Mouse (Mus musculus) lung, embryonic 15.5 days (tissue): Measurements from ENCODE around the gene Phlda2. TPM values are rescaled to one million over a fixed set of nuclear protein-coding genes. Genes with fewer than 3 reads are reported as not detected.
A peak's percentile ranks its signal among the peaks of the same experiment; 100 is the strongest.

Source experiments
- ATAC-seq: fragments of 200-750 bp; cut with Nextera tagmentation; 2 replicates; pipeline ENCODE4 v1.8.0; 2017; ENCODE audit warnings: moderate number of reproducible peaks, borderline replicate concordance; ENCODE audit not compliant: low FRiP score, low TSS enrichment; ENCODE audit errors: extremely low read depth
- H3K27ac ChIP-seq: fragments of 300-500 bp; sonication (generic); 2 replicates; pipeline ENCODE4 v1.5.1; 2015; ENCODE audit warnings: moderate library complexity, mild to moderate bottlenecking, inconsistent platforms
- H3K27me3 ChIP-seq: fragments of 300-500 bp; sonication (generic); 2 replicates; pipeline ENCODE4 v1.6.1; 2015; ENCODE audit warnings: inconsistent platforms
- H3K36me3 ChIP-seq: fragments of 300-500 bp; sonication (generic); 2 replicates; pipeline ENCODE4 v1.6.1; 2015; ENCODE audit warnings: inconsistent platforms
- H3K4me1 ChIP-seq: fragments of 300-500 bp; sonication (generic); 2 replicates; pipeline ENCODE4 v1.6.1; 2015; ENCODE audit warnings: inconsistent platforms
- H3K4me2 ChIP-seq: fragments of 300-500 bp; sonication (generic); 2 replicates; pipeline ENCODE4 v1.6.1; 2015; ENCODE audit warnings: inconsistent platforms, mild to moderate bottlenecking, moderate library complexity
- H3K4me3 ChIP-seq: fragments of 300-500 bp; sonication (generic); 2 replicates; pipeline ENCODE4 v1.5.1; 2015; ENCODE audit warnings: mild to moderate bottlenecking, inconsistent platforms
- H3K9ac ChIP-seq: fragments of 300-500 bp; sonication (generic); 2 replicates; pipeline ENCODE4 v1.6.1; 2015; ENCODE audit warnings: inconsistent platforms
- H3K9me3 ChIP-seq: fragments of 300-500 bp; sonication (generic); 2 replicates; pipeline ENCODE4 v1.6.1; 2016; ENCODE audit warnings: inconsistent platforms
- WGBS: fragments of 180-500 bp; shearing (Covaris S2); methylation state at CpG from one replicate; pipeline ENCODE4 v1.1.7; 2015; 5-methylcytosine and 5-hydroxymethylcytosine counted together
- polyA plus RNA-seq: library from polyadenylated mRNA; unstranded; fragments of >200 nt; fragmentation: Nextera tagmentation; extraction: Ambion mirVana; gene quantifications from 2 replicates; pipeline ENCODE4 v1.2.1, GENCODE M21; 2015

The Phlda2 gene
- polyA plus RNA-seq, 1 experiment from 2014 or later, result 4.7 TPM

DNA sequence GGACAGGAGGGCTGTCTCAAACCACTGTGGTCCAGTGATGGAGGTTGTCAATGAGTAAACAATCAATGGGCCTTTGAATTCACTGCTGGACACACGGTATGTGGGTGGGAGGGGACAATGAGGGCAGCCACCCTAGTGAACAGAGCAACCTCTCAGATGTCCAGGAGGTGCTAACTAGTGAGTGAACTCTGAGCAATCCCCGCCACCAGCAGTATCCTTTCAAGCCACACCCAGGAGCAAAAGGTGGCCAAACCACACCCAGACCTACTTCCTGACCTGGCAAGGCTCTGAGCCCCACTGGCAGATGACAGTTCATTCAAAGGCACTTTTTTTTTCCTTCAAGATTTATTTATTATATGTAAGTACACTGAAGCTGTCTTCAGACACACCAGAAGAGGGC lies 2.0 kb downstream of the Phlda2 start:
- Histone ChIP-seq H3K4me3 (no peak overlapping the region), H3K9me3 (no peaks in the 10 kb centered on the region), H3K4me2 (no peak overlapping the region), H3K36me3 (no peaks in the 10 kb centered on the region), H3K27me3 (peaks cover 58% of the 10 kb centered on the region), H3K4me1 (peaks cover 16% of the 10 kb centered on the region), H3K9ac (no peak overlapping the region), H3K27ac (no peak overlapping the region)
- no peak for ATAC-seq
- WGBS, result 19% methylated on average over 2 of the region's 2 CpGs

GRCm38 (mm10) chr7:143498584-143498983 lies 4.4 kb downstream of the Phlda2 start:
- Histone ChIP-seq H3K9ac (no peak overlapping the region), H3K4me2 (no peak overlapping the region), H3K27me3 (peaks cover 41% of the 10 kb centered on the region), H3K4me1 (peaks cover 16% of the 10 kb centered on the region), H3K36me3 (no peaks in the 10 kb centered on the region), H3K4me3 (no peak overlapping the region), H3K27ac (no peak overlapping the region), H3K9me3 (no peaks in the 10 kb centered on the region)
- 87% methylated on average over 4 of the region's 4 CpGs for WGBS
- no peak for ATAC-seq

DNA sequence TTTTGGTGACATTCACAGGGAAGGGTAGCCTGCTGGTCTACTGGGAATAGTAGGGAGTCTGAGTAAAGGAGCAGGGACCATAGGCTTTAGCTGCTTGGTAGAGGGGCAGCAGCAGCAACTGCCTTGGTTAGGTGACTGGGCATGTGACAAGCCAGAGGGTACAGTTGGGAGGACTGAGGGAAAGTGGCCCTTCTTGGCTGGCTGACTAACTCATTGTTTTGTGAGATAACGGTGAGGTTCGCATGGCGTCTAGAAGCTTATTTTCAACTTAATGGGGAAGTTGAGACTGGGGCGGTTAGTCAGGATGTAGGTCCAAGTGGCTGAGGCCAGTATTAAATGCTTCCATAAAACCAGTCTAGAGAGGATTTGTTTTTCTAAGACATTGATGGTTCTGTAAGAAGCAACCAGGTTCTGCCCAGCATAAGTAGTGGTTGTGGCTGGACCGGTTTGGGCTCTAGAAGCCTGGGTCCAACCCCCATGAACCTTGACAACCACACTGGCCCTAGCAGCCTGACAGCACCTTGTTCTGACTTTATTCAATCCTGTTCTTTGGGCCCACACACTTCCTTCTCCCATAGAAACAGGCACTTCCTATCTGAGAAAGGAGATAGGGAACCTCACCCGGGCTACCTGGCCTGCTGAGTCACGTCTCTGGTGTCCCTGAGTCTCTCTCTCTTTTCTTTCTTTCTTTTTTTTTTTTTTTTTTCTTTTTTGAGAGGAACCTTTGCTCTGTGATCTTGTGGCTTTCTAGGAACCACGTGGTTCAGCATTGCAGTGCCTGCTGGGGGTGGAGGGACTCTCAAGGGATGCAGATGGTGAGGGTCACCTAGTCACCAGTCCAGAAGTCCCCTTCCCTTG lies 7.6 kb downstream of the Phlda2 start:
- Histone ChIP-seq H3K36me3 (no peaks in the 10 kb centered on the region), H3K4me1 (no peaks in the 10 kb centered on the region), H3K9me3 (no peaks in the 10 kb centered on the region), H3K9ac (no peak overlapping the region), H3K27me3 (peaks cover 13% of the 10 kb centered on the region; the same call in 1 of the 2 replicates), H3K27ac (no peak overlapping the region), H3K4me3 (no peak overlapping the region), H3K4me2 (no peak overlapping the region)
- 76% methylated on average over 8 of the region's 8 CpGs for WGBS
- no peak for ATAC-seq

DNA sequence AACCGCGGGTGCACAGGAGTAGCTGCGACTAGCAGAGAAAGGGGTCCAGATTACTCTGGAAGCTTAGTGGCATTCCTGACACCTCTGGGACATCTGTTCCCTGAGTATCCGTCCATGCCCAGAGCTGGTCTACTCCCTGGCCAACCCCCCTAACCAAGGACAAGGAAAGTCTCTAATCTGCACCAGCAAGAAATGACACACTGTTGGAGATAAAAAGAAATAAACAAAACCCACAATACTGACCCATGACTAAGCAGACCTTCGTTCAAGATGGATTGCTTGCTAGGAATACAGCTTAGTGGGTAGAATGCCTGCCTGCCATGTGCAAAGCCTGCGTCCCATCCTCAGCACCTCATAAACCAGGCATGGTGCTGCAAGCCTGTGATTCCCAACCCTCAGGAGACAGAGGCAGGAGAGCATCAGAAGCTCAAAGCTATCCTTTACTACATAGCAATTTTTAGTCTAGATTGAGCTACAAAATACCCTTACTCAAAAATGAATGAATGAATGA lies 9.3 kb downstream of the Phlda2 start:
- Histone ChIP-seq H3K27me3 (peaks cover 5% of the 10 kb centered on the region; the same call in 1 of the 2 replicates), H3K4me3 (no peak overlapping the region), H3K4me2 (no peak overlapping the region), H3K4me1 (no peaks in the 10 kb centered on the region), H3K27ac (no peak overlapping the region), H3K36me3 (no peaks in the 10 kb centered on the region), H3K9ac (no peak overlapping the region), H3K9me3 (no peaks in the 10 kb centered on the region)
- peak; percentile 58; the same call in 1 of the 2 replicates for ATAC-seq
- 44% methylated on average over 6 of the region's 6 CpGs for WGBS

GRCm38 (mm10) chr7:143489735-143490134 lies 13.2 kb downstream of the Phlda2 start:
- no peaks in the 10 kb centered on the region for H3K36me3 ChIP-seq

GRCm38 (mm10) chr7:143482541-143482940 lies 20.4 kb downstream of the Phlda2 start:
- H3K27ac ChIP-seq, result no peak overlapping the region
- no peak overlapping the region for H3K9ac ChIP-seq
- 10% methylated on average over 6 of the region's 6 CpGs for WGBS
- H3K4me3 ChIP-seq, result no peak overlapping the region
- no peaks in the 10 kb centered on the region for H3K4me1 ChIP-seq
- H3K27me3 ChIP-seq, result no peaks in the 10 kb centered on the region; the same call in 1 of the 2 replicates
- H3K9me3 ChIP-seq, result no peaks in the 10 kb centered on the region
- H3K4me2 ChIP-seq, result no peak overlapping the region
- no peaks in the 10 kb centered on the region for H3K36me3 ChIP-seq
- ATAC-seq, result no peak

More at GRCm38 (mm10) chr7:143489735-143490134, 13.2 kb downstream of the Phlda2 start:
- no peak overlapping the region for H3K27ac ChIP-seq
- no peak overlapping the region for H3K9ac ChIP-seq
- no peaks in the 10 kb centered on the region for H3K9me3 ChIP-seq
- H3K4me3 ChIP-seq, result no peak overlapping the region
- 70% methylated on average over 6 of the region's 6 CpGs for WGBS
- H3K4me1 ChIP-seq, result no peaks in the 10 kb centered on the region
- ATAC-seq, result no peak
- no peak overlapping the region for H3K4me2 ChIP-seq
- H3K27me3 ChIP-seq, result peaks cover 5% of the 10 kb centered on the region; the same call in 1 of the 2 replicates

GRCm38 (mm10) chr7:143481806-143482387 lies 21.1 kb downstream of the Phlda2 start:
- Histone ChIP-seq H3K9ac (no peak overlapping the region), H3K27me3 (no peaks in the 10 kb centered on the region; the same call in 1 of the 2 replicates), H3K4me1 (no peaks in the 10 kb centered on the region), H3K4me2 (no peak overlapping the region), H3K27ac (no peak overlapping the region), H3K9me3 (no peaks in the 10 kb centered on the region), H3K36me3 (no peaks in the 10 kb centered on the region), H3K4me3 (no peak overlapping the region)
- 36% methylated on average over 5 of the region's 5 CpGs for WGBS
- no peak for ATAC-seq

DNA sequence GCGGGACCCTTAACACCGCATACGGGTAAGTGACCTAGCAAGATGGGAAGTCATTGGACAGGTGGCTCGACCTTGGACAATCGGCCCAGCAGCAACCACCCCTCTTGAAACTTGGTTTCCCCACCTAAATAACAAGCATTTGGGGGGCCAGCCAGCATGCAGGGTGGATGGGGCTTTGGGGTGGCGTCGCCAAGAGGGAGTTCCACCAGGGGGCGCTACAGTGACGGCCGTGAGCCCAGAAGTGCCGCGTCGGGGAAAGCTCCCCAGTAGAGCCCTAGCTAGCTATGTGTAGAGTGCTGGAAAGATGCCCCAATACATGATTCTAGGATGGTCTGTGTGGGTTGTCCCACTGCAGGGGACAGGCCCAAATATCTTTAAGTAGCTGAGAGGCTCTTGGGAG lies 22.5 kb downstream of the Phlda2 start:
- Histone ChIP-seq H3K27me3 (no peaks in the 10 kb centered on the region; the same call in 1 of the 2 replicates), H3K4me3 (no peak overlapping the region), H3K9me3 (no peaks in the 10 kb centered on the region), H3K36me3 (no peaks in the 10 kb centered on the region), H3K9ac (no peak overlapping the region), H3K4me1 (no peaks in the 10 kb centered on the region), H3K4me2 (no peak overlapping the region), H3K27ac (no peak overlapping the region)
- whole genome bisulfite sequencing, result 27% methylated on average over 13 of the region's 13 CpGs
- ATAC-seq, result no peak

- Histone ChIP-seq H3K4me1 (0 out of 2 replicates have a peak, but pooled peaks cover 8% of the 10 kb centered on the region), H3K9me3 (no peaks in the 10 kb centered on the region), H3K27ac (no peak overlapping the region), H3K4me2 (no peak overlapping the region), H3K36me3 (no peaks in the 10 kb centered on the region), H3K9ac (no peak overlapping the region), H3K4me3 (no peak overlapping the region), H3K27me3 (no peaks in the 10 kb centered on the region; the same call in 1 of the 2 replicates)
- no peak for ATAC-seq
- 75% methylated on average over 5 of the region's 5 CpGs for WGBS
These were observed 25.1 kb downstream of the Phlda2 start for GRCm38 (mm10) chr7:143477800-143478199.

DNA sequence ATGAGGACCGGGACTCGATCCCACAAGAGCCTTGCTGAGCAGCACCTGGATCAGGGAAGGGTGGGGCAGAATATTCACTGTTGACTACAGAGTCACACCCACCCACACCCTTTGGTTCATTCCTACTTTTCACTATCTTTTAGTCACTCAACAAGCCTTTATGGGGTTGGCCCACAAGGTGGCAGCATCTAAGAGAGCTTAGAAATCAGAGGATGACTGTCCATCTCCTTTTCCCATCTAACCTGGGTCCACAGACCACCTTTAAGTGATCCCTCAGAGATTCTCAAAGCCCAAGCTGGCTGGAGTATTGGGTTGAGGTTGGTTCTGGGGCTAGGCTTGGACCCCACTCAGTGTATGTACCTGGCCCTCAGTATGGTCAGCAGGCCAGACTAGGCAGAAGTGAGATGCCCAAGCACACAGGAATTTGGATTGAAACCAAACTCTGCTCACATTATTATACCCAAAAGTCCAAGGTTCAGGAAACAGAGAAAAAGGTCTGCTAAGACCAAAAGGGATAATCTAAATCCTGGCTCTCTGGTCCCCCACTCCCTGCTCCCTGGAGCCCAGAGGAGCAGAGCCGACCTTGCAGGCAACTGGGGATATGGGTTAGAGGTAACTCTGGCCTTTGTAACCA lies 26.1 kb downstream of the Phlda2 start:
- no peak overlapping the region for H3K4me2 ChIP-seq

DNA sequence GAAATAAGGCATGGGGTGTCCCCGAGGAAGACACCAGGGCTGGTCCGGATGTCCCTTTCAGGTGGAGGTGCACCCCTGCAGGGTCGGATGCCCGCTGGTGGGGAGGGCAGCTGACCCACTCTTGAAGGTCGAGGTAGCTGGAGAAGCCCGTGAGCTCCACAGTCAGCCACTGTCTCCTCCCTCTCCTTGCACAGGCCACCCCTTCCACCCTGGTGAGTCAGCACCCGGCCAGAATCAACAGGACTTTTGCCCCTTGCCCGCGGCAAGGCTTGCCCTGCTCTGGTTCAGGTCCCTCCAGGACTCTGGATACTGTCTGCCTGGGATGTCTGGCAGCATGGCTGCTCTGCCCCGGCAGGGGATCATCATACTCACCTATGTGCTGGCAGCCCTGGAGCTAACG lies 27.1 kb downstream of the Phlda2 start:
- Histone ChIP-seq H3K27me3 (no peaks in the 10 kb centered on the region; the same call in 1 of the 2 replicates), H3K4me3 (no peak overlapping the region), H3K27ac (no peak overlapping the region), H3K9ac (no peak overlapping the region), H3K4me2 (no peak overlapping the region), H3K9me3 (no peaks in the 10 kb centered on the region), H3K4me1 (0 out of 2 replicates have a peak, but pooled peaks cover 8% of the 10 kb centered on the region), H3K36me3 (no peaks in the 10 kb centered on the region)
- 57% methylated on average over 11 of the region's 11 CpGs for WGBS
- no peak for ATAC-seq

More for the DNA sequence above, 26.1 kb downstream of the Phlda2 start:
- no peak overlapping the region for H3K9ac ChIP-seq
- 76% methylated on average over 3 of the region's 3 CpGs for WGBS
- no peaks in the 10 kb centered on the region for H3K36me3 ChIP-seq
- no peaks in the 10 kb centered on the region for H3K9me3 ChIP-seq
- H3K4me3 ChIP-seq, result no peak overlapping the region
- no peak overlapping the region for H3K27ac ChIP-seq
- H3K4me1 ChIP-seq, result 0 out of 2 replicates have a peak, but pooled peaks cover 8% of the 10 kb centered on the region
- no peaks in the 10 kb centered on the region; the same call in 1 of the 2 replicates for H3K27me3 ChIP-seq
- no peak for ATAC-seq
